Mouse (Mus musculus): ENCODE measurements around the gene Olfr434. TPM values are rescaled to one million over a fixed set of nuclear protein-coding genes. Genes with fewer than 3 reads are reported as not detected.
"Not testable (repeated sequence)": the region's sequence is repeated elsewhere in the genome, so short reads cannot be mapped to it uniquely, and the experiment has no call there.

Olfr434 gene
- polyA plus RNA-seq, 1 experiment from 2014 or later = not detected

- Histone ChIP-seq H3K4me2 (ENCODE audit: low read depth, low read length) (no peak overlapping the region), H3K36me3 (ENCODE audit: control insufficient read depth, insufficient read depth) (no peaks in the 10 kb centered on the region), H3K27me3 (ENCODE audit: control insufficient read depth, insufficient read depth, low read length) (no peaks in the 10 kb centered on the region), H3K9ac (ENCODE audit: low read length) (no peak overlapping the region), H3K4me1 (ENCODE audit: control insufficient read depth, insufficient read depth, low read length) (no peaks in the 10 kb centered on the region), H3K9me3 (replicated peaks; ENCODE audit: control insufficient read depth, low read length) (no peaks in the 10 kb centered on the region), H3K27ac (ENCODE audit: low read length) (no peak overlapping the region), H3K4me3 (ENCODE audit: low read length) (no peak overlapping the region)
- no peak for ATAC-seq (replicated peaks; ENCODE audit: extremely low read depth, insufficient read depth, low FRiP score)
- WGBS = 41% methylated on average over 2 of the region's 2 CpGs
Observed at GRCm38 (mm10) chr6:43205355-43205754, 7.5 kb upstream of the Olfr434 start.

GRCm38 (mm10) chr6:43231255-43231654 is 18.4 kb downstream of the Olfr434 start, which contains the start of gene Olfr47:
Olfr47 (plus strand) TSS chr6:43231529.
- not testable (repeated sequence) for H3K27me3 ChIP-seq (ENCODE audit: control insufficient read depth, insufficient read depth, low read length); H3K4me3 ChIP-seq (ENCODE audit: low read length); ATAC-seq (replicated peaks; ENCODE audit: extremely low read depth, insufficient read depth, low FRiP score); H3K27ac ChIP-seq (ENCODE audit: low read length); H3K4me1 ChIP-seq (ENCODE audit: control insufficient read depth, insufficient read depth, low read length); H3K9me3 ChIP-seq (replicated peaks; ENCODE audit: control insufficient read depth, low read length); H3K9ac ChIP-seq (ENCODE audit: low read length); H3K36me3 ChIP-seq (ENCODE audit: control insufficient read depth, insufficient read depth); H3K4me2 ChIP-seq (ENCODE audit: low read depth, low read length)
- whole genome bisulfite sequencing = 78% methylated on average over 1 of the region's 1 CpGs

- no peaks in the 10 kb centered on the region for H3K9me3 ChIP-seq (replicated peaks; ENCODE audit: control insufficient read depth, low read length)
- ATAC-seq (replicated peaks; ENCODE audit: extremely low read depth, insufficient read depth, low FRiP score) = no peak
- H3K27me3 ChIP-seq (ENCODE audit: control insufficient read depth, insufficient read depth, low read length) = no peaks in the 10 kb centered on the region
- no peaks in the 10 kb centered on the region for H3K36me3 ChIP-seq (ENCODE audit: control insufficient read depth, insufficient read depth)
- no peak overlapping the region for H3K27ac ChIP-seq (ENCODE audit: low read length)
- 14% methylated on average over 4 of the region's 4 CpGs for WGBS
- no peak overlapping the region for H3K9ac ChIP-seq (ENCODE audit: low read length)
- no peaks in the 10 kb centered on the region for H3K4me1 ChIP-seq (ENCODE audit: control insufficient read depth, insufficient read depth, low read length)
- no peak overlapping the region for H3K4me2 ChIP-seq (ENCODE audit: low read depth, low read length)
- no peak overlapping the region for H3K4me3 ChIP-seq (ENCODE audit: low read length)
Observed at GRCm38 (mm10) chr6:43242061-43242460, 29.2 kb downstream of the Olfr434 start.

- Histone ChIP-seq H3K4me2 (ENCODE audit: low read depth, low read length) (no peak overlapping the region), H3K4me1 (ENCODE audit: control insufficient read depth, insufficient read depth, low read length) (no peaks in the 10 kb centered on the region), H3K27ac (ENCODE audit: low read length) (no peak overlapping the region), H3K36me3 (ENCODE audit: control insufficient read depth, insufficient read depth) (no peaks in the 10 kb centered on the region), H3K4me3 (ENCODE audit: low read length) (no peak overlapping the region), H3K9me3 (replicated peaks; ENCODE audit: control insufficient read depth, low read length) (no peaks in the 10 kb centered on the region), H3K27me3 (ENCODE audit: control insufficient read depth, insufficient read depth, low read length) (no peaks in the 10 kb centered on the region), H3K9ac (ENCODE audit: low read length) (no peak overlapping the region)
- WGBS = 57% methylated on average over 3 of the region's 3 CpGs
- ATAC-seq (replicated peaks; ENCODE audit: extremely low read depth, insufficient read depth, low FRiP score) = no peak
Observed at GRCm38 (mm10) chr6:43247396-43247795, 34.6 kb downstream of the Olfr434 start.

- H3K4me2 ChIP-seq (ENCODE audit: low read depth, low read length) = no peak overlapping the region
- no peaks in the 10 kb centered on the region for H3K36me3 ChIP-seq (ENCODE audit: control insufficient read depth, insufficient read depth)
- no peaks in the 10 kb centered on the region for H3K9me3 ChIP-seq (replicated peaks; ENCODE audit: control insufficient read depth, low read length)
- H3K9ac ChIP-seq (ENCODE audit: low read length) = no peak overlapping the region
- 52% methylated on average over 1 of the region's 1 CpGs for WGBS
- no peak overlapping the region for H3K4me3 ChIP-seq (ENCODE audit: low read length)
- H3K27me3 ChIP-seq (ENCODE audit: control insufficient read depth, insufficient read depth, low read length) = no peaks in the 10 kb centered on the region
- H3K27ac ChIP-seq (ENCODE audit: low read length) = no peak overlapping the region
- H3K4me1 ChIP-seq (ENCODE audit: control insufficient read depth, insufficient read depth, low read length) = no peaks in the 10 kb centered on the region
- ATAC-seq (replicated peaks; ENCODE audit: extremely low read depth, insufficient read depth, low FRiP score) = no peak
Observed at GRCm38 (mm10) chr6:43252994-43253393, 40.2 kb downstream of the Olfr434 start.

- H3K4me3 ChIP-seq (ENCODE audit: low read length) = no peak overlapping the region
- no peak for ATAC-seq (replicated peaks; ENCODE audit: extremely low read depth, insufficient read depth, low FRiP score)
- no peak overlapping the region for H3K27ac ChIP-seq (ENCODE audit: low read length)
- H3K36me3 ChIP-seq (ENCODE audit: control insufficient read depth, insufficient read depth) = no peaks in the 10 kb centered on the region
- no peaks in the 10 kb centered on the region for H3K9me3 ChIP-seq (replicated peaks; ENCODE audit: control insufficient read depth, low read length)
- 65% methylated on average over 7 of the region's 7 CpGs for WGBS
- no peaks in the 10 kb centered on the region for H3K27me3 ChIP-seq (ENCODE audit: control insufficient read depth, insufficient read depth, low read length)
- no peaks in the 10 kb centered on the region for H3K4me1 ChIP-seq (ENCODE audit: control insufficient read depth, insufficient read depth, low read length)
- no peak overlapping the region for H3K9ac ChIP-seq (ENCODE audit: low read length)
- H3K4me2 ChIP-seq (ENCODE audit: low read depth, low read length) = no peak overlapping the region
Observed at GRCm38 (mm10) chr6:43254193-43254926, 41.5 kb downstream of the Olfr434 start.

- Histone ChIP-seq H3K9ac (ENCODE audit: low read length) (no peak overlapping the region), H3K4me3 (ENCODE audit: low read length) (no peak overlapping the region), H3K4me2 (ENCODE audit: low read depth, low read length) (no peak overlapping the region), H3K27ac (ENCODE audit: low read length) (no peak overlapping the region), H3K4me1 (ENCODE audit: control insufficient read depth, insufficient read depth, low read length) (peaks cover 4% of the 10 kb centered on the region; the same call in 1 of the 2 replicates), H3K9me3 (replicated peaks; ENCODE audit: control insufficient read depth, low read length) (no peaks in the 10 kb centered on the region), H3K36me3 (ENCODE audit: control insufficient read depth, insufficient read depth) (no peaks in the 10 kb centered on the region), H3K27me3 (ENCODE audit: control insufficient read depth, insufficient read depth, low read length) (no peaks in the 10 kb centered on the region)
- WGBS = 48% methylated on average over 2 of the region's 2 CpGs
- no peak for ATAC-seq (replicated peaks; ENCODE audit: extremely low read depth, insufficient read depth, low FRiP score)
Observed at GRCm38 (mm10) chr6:43260756-43261155, 47.9 kb downstream of the Olfr434 start.

GRCm38 (mm10) chr6:43265363-43266041 is 52.7 kb downstream of the Olfr434 start, which contains the start of gene Arhgef5:
Arhgef5 (plus strand) TSS chr6:43265582.
- WGBS = 1% methylated on average over 46 of the region's 48 CpGs
- ATAC-seq (replicated peaks; ENCODE audit: extremely low read depth, insufficient read depth, low FRiP score) = peak; percentile 69
- peaks cover 6% of the 10 kb centered on the region; the same call in 1 of the 2 replicates for H3K4me1 ChIP-seq (ENCODE audit: control insufficient read depth, insufficient read depth, low read length)

GRCm38 (mm10) chr6:43266356-43266755 is 53.5 kb downstream of the Olfr434 start:
- peak overlapping the region; percentile 93 for H3K4me2 ChIP-seq (ENCODE audit: low read depth, low read length)
- peak overlapping the region; percentile 64 for H3K4me3 ChIP-seq (ENCODE audit: low read length)
- H3K9me3 ChIP-seq (replicated peaks; ENCODE audit: control insufficient read depth, low read length) = no peaks in the 10 kb centered on the region
- peak overlapping the region; percentile 79 for H3K27ac ChIP-seq (ENCODE audit: low read length)
- peak overlapping the region; percentile 81 for H3K9ac ChIP-seq (ENCODE audit: low read length)
- peak; percentile 72 for ATAC-seq (replicated peaks; ENCODE audit: extremely low read depth, insufficient read depth, low FRiP score)
- H3K27me3 ChIP-seq (ENCODE audit: control insufficient read depth, insufficient read depth, low read length) = no peaks in the 10 kb centered on the region
- H3K36me3 ChIP-seq (ENCODE audit: control insufficient read depth, insufficient read depth) = no peaks in the 10 kb centered on the region
- peaks cover 6% of the 10 kb centered on the region; the same call in 1 of the 2 replicates for H3K4me1 ChIP-seq (ENCODE audit: control insufficient read depth, insufficient read depth, low read length)
- WGBS = 7% methylated on average over 8 of the region's 8 CpGs

More at GRCm38 (mm10) chr6:43265363-43266041, 52.7 kb downstream of the Olfr434 start, which contains the start of gene Arhgef5:
- Histone ChIP-seq H3K9ac (ENCODE audit: low read length) (peak within 1 kb of the TSS; percentile 81), H3K27me3 (ENCODE audit: control insufficient read depth, insufficient read depth, low read length) (no peaks in the 10 kb centered on the region), H3K36me3 (ENCODE audit: control insufficient read depth, insufficient read depth) (no peaks in the 10 kb centered on the region), H3K9me3 (replicated peaks; ENCODE audit: control insufficient read depth, low read length) (no peaks in the 10 kb centered on the region), H3K4me3 (ENCODE audit: low read length) (peak within 1 kb of the TSS; percentile 64), H3K27ac (ENCODE audit: low read length) (peak within 1 kb of the TSS; percentile 79), H3K4me2 (ENCODE audit: low read depth, low read length) (peak within 1 kb of the TSS; percentile 93)
